Mouse (Mus musculus): ENCODE data around the gene Sh3bgrl3.
A peak's percentile ranks its signal among the peaks of the same experiment; 100 is the strongest.

Gene Sh3bgrl3

DNA sequence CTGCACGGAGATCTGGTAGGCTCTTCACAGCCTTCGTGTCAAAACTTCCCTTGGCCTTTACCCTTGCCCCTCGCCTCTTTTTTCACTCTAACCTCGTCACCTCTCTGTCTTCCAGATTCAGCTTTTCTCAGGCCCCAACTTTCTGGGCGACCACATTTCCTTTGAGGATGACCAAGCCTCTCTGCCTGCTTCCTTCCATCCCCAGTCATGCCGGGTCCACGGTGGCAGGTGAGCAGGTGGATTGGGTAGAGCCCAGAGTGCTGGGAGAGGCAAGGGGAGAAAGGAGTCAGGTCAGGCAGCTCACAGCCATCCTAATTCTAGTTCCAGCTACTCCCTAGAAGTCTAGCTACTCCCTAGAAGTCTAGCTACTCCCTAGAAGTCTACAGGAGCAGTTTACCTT lies 46.1 kb downstream of the Sh3bgrl3 start:
- no peak for DNase-seq (ENCODE audit: low read depth in 1 of 2, low spot score in 2 of 2)

DNA sequence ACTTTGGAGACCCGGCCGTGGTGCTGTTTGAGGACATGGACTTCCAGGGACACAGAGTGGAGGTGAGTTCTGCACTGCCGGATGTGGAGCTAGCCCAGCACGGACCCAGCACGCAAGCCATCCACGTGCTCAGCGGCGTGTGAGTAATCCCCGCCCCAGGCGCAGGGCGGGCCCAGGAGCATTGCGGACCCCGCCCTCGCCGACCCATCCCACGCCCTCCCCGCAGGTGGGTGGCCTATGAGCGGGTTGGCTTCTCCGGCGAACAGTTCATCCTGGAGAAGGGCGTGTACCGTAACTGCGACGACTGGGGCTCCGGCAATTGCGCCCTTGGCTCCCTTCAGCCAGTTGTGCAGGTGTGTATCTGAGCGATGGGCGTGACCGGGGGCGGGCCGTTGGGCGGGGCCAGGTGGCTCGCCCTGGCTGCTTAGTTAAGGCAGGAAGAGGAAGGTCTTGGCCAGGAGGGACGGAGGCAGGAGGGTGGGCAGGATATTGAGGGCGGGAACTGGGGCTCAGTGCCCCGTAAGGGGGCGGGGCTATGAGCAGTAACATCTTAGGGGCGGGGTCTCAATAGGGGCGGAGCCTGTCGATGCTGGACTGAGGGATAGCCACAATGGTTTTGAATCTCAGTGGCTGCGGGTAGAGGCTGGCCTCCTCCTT lies 46.7 kb downstream of the Sh3bgrl3 start:
- DNase-seq (ENCODE audit: low read depth in 1 of 2, low spot score in 2 of 2): peak in 1 of 2 experiments; percentile 56

DNA sequence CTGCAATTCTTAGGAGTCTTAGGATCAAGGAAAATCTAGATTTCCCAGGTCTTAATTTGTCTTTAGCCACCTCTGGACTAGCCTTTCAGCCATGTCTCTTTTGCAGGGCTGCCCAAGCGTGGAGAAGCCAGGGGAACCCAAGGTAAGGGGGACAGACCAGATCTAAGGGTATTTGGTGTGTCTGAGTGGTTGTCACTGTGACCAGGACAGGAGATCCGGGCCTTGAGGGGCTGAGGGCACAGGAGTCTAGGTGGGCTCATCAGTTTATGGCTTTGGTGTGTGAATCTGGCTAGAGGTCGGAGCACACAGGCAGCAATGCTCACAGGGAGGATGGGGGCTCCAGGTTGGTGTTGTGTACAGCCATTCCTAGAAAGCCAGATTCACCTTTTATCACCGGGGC lies 47.9 kb downstream of the Sh3bgrl3 start:
- DNase-seq (ENCODE audit: low read depth in 1 of 2, low spot score in 2 of 2): no peak

DNA sequence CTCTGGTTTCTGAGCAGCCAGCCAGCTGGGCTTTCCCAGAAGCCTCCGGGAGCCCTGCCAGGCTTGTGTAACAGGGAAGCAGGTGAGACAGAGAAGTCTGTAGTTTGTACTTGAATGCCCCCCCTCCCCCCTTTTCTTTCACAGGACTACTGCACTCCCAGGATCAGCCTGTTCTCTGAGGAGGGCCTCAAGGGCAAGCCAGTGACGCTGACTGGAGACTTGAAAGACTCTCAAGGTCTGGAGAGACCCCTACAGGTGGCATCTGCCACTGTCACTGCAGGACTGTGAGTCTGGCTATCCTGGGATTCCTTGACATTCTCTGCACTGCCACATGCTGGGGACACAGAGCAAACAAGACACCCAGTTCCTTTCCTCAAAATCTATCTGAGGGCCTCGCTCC lies 49.9 kb downstream of the Sh3bgrl3 start:
- no peak for DNase-seq (ENCODE audit: low read depth in 1 of 2, low spot score in 2 of 2)

Measured in monocyte, adult 2 months (primary cell).